Mouse (Mus musculus): ENCODE measurements at regions not wholly inside any gene's neighbourhood (a gene's known extent, or its start where the extent isn't known, plus 50 kb on each side); places are given as distances from the start of the nearest gene placed in this dataset.
A peak's percentile ranks its signal among the peaks of the same experiment; 100 is the strongest.

DNA sequence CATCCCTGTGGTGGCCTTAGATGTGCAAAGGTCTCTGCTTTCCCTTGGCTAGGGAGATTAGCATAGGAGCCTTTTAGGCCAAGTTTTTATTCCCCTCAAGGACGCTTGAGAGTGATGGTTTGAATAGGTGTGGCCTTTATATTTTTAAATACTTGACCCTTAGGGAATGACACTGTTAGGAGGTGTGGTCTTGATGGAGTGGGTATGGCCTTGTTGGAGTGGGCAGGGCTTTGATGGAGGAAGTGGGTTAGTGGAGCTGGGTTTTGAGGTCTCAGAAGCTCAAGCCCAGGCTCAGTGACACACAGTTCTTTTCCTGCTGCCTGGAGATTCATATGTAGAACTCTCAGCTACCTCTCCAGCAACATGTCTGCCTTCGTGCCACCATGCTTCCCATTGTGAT lies 334.4 kb upstream of the Smim15 start:
- DNase-seq (ENCODE audit: low spot score in 2 of 2), result no peak

GRCm38 (mm10) chr13:107703736-107704135 lies 340.5 kb upstream of the Smim15 start:
- DNase-seq (ENCODE audit: low spot score in 2 of 2), result no peak

- no peak for DNase-seq (ENCODE audit: low spot score in 2 of 2)
Observed at GRCm38 (mm10) chr13:107700268-107701139, 343.7 kb upstream of the Smim15 start.

DNA sequence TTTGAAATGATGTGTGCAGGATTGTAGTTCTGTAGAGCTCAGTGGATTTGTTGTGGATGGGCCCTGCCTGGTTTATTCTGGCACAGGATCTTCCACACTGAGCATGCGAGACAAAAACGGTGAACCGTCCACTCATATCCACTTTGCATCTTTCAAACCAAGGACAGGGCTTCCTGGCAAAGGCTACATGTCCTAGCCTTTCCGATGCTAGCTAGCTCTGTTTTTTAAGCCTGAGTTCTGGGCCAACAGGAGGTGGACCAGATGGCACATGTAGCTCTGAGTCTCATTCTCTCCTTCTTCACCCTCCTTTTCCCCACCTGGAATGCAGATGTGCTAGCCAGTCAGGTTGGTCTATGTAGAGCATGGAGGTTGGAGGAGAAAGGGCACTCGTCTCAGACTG lies 345.0 kb upstream of the Smim15 start:
- DNase-seq (ENCODE audit: low spot score in 2 of 2), result no peak

DNA sequence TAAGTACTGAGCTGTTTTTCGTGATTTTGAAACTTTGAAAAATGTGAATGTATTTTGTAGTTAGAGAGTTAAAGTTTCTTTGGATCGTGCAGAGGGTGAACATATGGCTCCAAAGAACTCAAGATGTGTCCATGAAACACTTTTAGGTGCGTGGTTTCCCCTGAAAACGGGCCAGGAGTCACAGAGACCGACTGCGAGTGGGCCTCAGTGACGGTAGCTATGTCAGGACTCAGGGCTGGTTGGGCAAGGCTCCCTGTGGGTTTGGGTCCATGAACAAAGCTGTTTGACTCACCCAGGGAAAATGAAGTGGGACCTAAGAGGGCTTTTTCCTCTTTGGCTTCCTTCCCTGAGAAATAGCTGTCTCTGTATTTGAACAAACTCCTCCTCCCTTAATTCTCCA lies 345.9 kb upstream of the Smim15 start:
- DNase-seq (ENCODE audit: low spot score in 2 of 2), result peak; percentile 63 to 76

DNA sequence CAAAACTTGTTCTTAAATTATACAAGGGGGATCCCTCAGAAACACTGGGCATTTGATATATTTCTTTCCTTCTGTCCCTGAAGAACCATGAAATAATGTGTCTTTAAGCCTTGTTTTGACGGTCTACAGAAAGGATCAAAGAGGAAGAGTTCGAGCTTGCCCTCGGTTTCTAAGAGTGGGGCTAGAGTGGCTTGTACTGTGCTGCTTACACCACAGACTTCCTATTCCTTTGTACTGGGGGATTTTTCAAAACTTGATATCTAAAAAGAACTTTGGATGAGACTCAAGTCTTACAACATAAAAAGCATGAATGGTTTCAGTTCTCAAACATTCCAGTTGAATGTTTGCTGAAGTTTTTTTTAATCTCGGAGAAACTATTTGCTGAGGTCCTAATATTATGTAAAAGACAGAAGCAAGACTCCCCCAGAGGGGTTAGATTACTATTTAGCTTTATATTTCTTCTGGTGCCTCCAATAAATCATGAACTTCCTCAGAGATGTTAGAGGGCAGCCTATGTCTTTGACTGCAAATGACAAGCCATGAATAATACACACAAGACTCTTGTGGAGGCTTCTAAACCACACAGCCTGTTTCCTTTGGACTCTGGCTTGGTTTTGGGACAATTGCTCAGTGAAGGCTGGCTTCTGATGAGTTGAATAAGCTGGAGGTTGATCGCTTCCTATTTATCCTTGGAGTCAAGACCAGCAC lies 352.0 kb upstream of the Smim15 start:
- DNase-seq (ENCODE audit: low spot score in 2 of 2), result no peak

- DNase-seq (ENCODE audit: low spot score in 2 of 2), result no peak
Observed at GRCm38 (mm10) chr13:107688972-107689371, 355.3 kb upstream of the Smim15 start.

GRCm38 (mm10) chr13:107685231-107685630 lies 359.0 kb upstream of the Smim15 start:
- DNase-seq (ENCODE audit: low spot score in 2 of 2), result no peak

GRCm38 (mm10) chr13:107683909-107684308 lies 360.3 kb upstream of the Smim15 start:
- DNase-seq (ENCODE audit: low spot score in 2 of 2), result no peak

DNA sequence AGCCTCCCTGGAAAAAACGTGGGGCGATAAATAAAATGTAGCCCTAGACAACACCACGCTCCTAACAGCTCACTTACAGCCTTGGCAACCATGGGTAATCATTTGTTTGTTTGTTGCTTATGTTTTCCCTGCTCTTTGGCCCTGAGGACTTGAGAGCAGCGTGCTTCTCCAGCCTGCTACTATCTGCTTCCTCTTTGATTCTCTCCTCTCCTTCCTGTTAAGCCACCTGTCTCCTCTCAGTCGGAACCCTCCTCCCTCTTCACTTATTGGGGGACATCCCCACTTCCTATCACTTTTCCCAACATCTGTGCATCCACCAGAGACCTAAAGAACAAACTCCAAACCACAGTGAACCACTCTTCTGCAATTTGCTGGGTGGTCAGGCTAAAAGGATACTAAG lies 362.5 kb upstream of the Smim15 start:
- DNase-seq (ENCODE audit: low spot score in 2 of 2), result no peak

DNA sequence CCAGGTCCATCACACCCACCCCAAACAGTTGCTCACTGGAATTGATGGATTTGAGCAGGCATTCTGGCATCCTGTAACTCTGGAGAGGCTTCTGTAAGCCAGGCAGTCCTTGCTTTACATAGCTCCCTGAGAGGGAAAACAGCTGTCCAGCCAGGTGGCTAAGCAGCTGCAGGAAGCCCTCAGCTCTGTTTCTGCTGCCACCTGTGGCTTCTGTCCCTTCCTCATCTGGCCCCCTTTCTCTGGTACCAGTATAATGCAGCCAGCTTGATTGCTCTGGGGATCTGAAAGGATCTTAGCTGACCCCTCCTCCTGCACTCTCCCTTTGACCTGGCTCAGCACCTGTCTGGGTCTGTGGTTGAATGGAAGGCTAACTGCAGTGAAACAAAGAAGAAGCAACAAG lies 365.4 kb upstream of the Smim15 start:
- no peak for DNase-seq (ENCODE audit: low spot score in 2 of 2)

GRCm38 (mm10) chr13:107677091-107677470 lies 367.2 kb upstream of the Smim15 start:
- no peak for DNase-seq (ENCODE audit: low spot score in 2 of 2)

GRCm38 (mm10) chr13:107676310-107677090 lies 367.7 kb upstream of the Smim15 start:
- DNase-seq (ENCODE audit: low spot score in 2 of 2), result no peak

DNA sequence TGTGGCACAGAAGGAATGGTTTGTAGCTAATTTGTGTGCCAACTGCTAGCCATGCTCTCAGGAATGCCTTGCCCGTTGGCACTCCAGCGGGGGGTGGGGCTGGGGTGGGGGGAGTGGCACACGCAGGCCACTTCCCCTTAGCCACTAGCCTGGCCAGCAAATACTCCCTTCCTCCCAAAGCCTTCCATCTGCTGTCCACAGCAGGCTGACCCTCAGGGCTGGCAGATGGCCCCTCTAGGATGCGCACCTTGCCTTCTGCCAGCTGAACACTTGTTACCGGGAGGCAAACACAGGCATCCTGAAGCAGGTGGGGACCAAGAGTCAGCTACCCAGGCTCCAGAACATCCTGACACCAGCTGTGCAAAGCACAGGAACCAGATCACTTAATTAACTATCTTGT lies 372.1 kb upstream of the Smim15 start:
- DNase-seq (ENCODE audit: low spot score in 2 of 2), result no peak

DNA sequence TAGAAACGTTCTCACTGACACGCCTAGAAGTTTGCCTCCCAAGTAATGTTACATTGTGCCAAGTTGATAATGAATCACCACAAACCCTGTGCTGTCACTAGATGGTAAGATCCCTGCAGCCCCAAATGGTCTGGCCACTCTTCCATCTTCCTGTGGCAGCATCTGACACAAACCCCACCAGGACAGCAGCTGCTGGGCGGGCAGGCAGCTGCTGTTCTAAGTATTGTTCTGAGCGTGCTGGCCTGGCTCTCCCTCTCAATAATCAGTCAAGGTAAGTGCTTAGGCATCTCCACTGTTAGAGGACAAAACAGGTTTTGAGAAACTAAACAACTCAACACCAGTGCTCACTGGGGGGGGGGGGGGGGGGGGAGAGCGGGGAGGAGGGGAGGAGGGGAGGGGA lies 375.7 kb upstream of the Smim15 start:
- no peak for DNase-seq (ENCODE audit: low spot score in 2 of 2)

DNA sequence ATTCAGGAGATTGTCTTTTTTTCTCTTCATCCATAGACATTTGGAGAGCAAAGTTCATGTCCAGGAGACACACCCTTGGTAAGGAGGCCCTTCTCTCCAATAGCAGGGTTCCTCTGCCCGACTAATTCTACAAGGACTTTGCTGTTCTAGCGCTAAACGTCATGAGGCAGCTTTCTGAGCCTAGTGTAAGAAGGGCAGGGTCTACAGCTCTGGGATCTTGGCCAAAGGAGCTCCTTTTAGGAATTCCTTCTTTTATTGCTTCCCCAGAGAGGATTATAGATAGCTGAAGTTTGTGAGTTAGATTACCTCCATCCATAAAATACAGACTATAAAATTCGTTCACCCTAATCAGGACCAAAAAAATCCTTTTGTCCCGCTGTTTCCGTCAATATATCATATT lies 378.5 kb upstream of the Smim15 start:
- no peak for DNase-seq (ENCODE audit: low spot score in 2 of 2)

DNA sequence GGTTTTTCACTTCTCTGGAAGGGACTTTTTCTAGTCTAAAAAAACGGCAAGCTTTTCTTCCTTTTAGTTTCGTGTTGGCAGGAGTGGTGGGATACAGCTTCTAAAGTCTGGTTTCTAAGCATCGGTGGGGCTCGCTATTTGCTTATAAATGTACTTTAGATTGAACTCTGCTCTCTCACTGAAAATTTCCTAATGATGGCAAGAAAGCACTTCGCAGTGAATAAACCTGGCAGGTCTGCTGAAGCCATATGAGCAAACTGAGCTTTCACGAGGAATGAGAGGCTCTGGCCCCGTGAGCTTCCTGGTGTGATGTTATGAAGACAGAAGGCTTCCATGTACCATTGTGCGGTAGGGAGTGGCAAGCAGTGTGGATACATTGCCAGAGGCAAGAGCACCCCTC lies 380.0 kb upstream of the Smim15 start:
- no peak for DNase-seq (ENCODE audit: low spot score in 2 of 2)

DNA sequence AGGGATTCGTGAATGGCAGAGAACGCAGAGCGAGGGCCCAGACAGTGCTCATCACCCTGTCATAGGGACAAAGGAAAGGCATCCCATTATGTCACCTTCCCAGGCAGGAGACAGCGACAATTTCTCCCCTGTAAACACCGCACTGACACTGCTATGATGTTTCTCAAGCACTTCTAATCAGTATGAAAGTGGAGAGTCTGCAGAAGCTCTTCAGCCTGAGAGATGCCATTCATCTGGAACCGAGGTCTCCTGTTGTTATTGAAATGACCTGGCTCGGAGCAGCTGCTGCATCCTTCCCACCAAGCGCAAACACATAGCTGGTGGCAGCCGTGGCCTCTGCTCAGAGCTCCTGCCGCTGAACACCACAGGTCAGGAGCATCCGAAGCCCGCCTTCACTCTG lies 380.5 kb upstream of the Smim15 start:
- no peak for DNase-seq (ENCODE audit: low spot score in 2 of 2)

DNA sequence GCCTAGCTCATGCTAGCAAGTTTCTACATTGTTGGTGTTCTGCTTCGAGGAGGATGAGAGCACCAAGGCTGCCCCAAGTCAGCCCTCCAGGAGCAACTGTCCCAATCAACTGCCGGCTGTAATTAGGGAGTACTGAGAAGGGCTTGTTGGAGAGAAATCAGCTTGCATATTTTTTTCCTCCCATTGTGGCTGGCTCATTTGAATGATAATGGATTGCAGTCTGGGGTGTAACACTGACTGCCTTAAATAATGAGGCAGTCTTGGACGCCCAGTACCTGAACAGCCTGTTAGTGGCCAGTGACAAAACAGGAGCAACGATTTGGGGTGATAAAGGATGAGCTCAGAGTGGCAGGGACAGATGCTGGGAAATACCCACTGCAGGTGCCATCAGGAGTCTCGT lies 382.8 kb upstream of the Smim15 start:
- DNase-seq (ENCODE audit: low spot score in 2 of 2), result no peak

- DNase-seq (ENCODE audit: low spot score in 2 of 2), result peak; percentile 28 to 39
Observed at GRCm38 (mm10) chr13:107645865-107646645, 398.2 kb upstream of the Smim15 start.
